In genomic region chr13:22831248-22831647, GRCm38 (mm10) we compare ENCODE assay signal across 23 mouse cellular contexts. TPM values are rescaled to one million over a fixed set of nuclear protein-coding genes. Genes with fewer than 3 reads are reported as not detected.
"Had no signal": no experiment of that assay in that cellular context is flagged by ENCODE, and none has a peak within 500 bp of the region (broad histone marks: within the 10 kb centered on the region; RNA-seq: fewer than 3 reads in every experiment).

Gene Vmn1r210, minus strand, starts transcription at chr13:22831348.

- H3K4me1 ChIP-seq: midbrain, embryonic 10.5 days; midbrain, embryonic 12.5 days; neural tube, embryonic 12.5 days had no signal

- DNase-seq: lung, adult 18-20 months; lung, embryonic 14.5 days; lung, postnatal 10 days; lung, postnatal 4 days; midbrain, embryonic 14.5 days; right cerebral cortex, postnatal 14 days; thymus, adult 18-20 months; thymus, postnatal 14 days; thymus, postnatal 36 days had no signal

- H3K9me3 ChIP-seq: midbrain, embryonic 10.5 days; midbrain, embryonic 12.5 days; neural tube, embryonic 12.5 days had no signal

- H3K4me2 ChIP-seq: lung, embryonic 14.5 days; midbrain, embryonic 12.5 days; neural tube, embryonic 12.5 days had no signal

- ATAC-seq: midbrain, embryonic 16.5 days had no signal

- H3K36me3 ChIP-seq: midbrain, embryonic 10.5 days; midbrain, embryonic 12.5 days; neural tube, embryonic 12.5 days had no signal

- H3K27ac ChIP-seq: midbrain, embryonic 10.5 days; midbrain, embryonic 12.5 days; neural tube, embryonic 12.5 days had no signal

- H3K4me3 ChIP-seq: midbrain, embryonic 10.5 days; midbrain, embryonic 12.5 days; neural tube, embryonic 12.5 days had no signal

- H3K27me3 ChIP-seq: midbrain, embryonic 12.5 days; neural tube, embryonic 12.5 days had no signal

- H3K9ac ChIP-seq: lung, embryonic 14.5 days; midbrain, embryonic 12.5 days; neural tube, embryonic 12.5 days had no signal

RNA-seq across cellular contexts. Expression of gene Vmn1r210, which starts in this region (rescaled TPM):
- total RNA-seq: megakaryocyte, adult 5-6 weeks; megakaryocyte-erythroid progenitor cell, adult 5-6 weeks; neutrophil, adult 5-6 weeks had no signal
- polyA plus RNA-seq: liver, embryonic 16.5 days; lung, embryonic 14.5 days; lung, embryonic 16.5 days; midbrain, embryonic 10.5 days; midbrain, embryonic 12.5 days; midbrain, embryonic 14.5 days; midbrain, embryonic 16.5 days; neural tube, embryonic 12.5 days; neural tube, embryonic 14.5 days; spleen, adult 2 months; stomach, embryonic 14.5 days; stomach, embryonic 16.5 days; thymus, postnatal 0 days had no signal
